Mouse (Mus musculus) frontal cortex, postnatal 10 days (tissue): ENCODE measurements around the gene Slc29a1.
"Not testable (repeated sequence)": the region's sequence is repeated elsewhere in the genome, so short reads cannot be mapped to it uniquely, and the experiment has no call there.

Experiments used
- DNase-seq, 2 experiments: peaks; one replicate each; pipeline ENCODE4 v3.0.0; 2022; ENCODE audit warnings: low spot score in 2 of 2, mixed read lengths in 1 of 2

Gene Slc29a1

GRCm38 (mm10) chr17:45599446-45600242, at the start of gene Slc29a1:
Gene Slc29a1, minus strand, starts transcription at chr17:45599606.
- DNase-seq = no peak

GRCm38 (mm10) chr17:45644185-45644584, 44.8 kb upstream of the Slc29a1 start:
- DNase-seq = no peak

- peak in 1 of 2 experiments; percentile 64 for DNase-seq
Measured at GRCm38 (mm10) chr17:45642701-45643100, 43.3 kb upstream of the Slc29a1 start.

- no peak for DNase-seq
Measured at GRCm38 (mm10) chr17:45641981-45642380, 42.6 kb upstream of the Slc29a1 start.

- DNase-seq = no peak
Measured at GRCm38 (mm10) chr17:45638596-45639295, 39.3 kb upstream of the Slc29a1 start.

- no peak for DNase-seq
Measured at GRCm38 (mm10) chr17:45634033-45634432, 34.6 kb upstream of the Slc29a1 start.

GRCm38 (mm10) chr17:45631940-45632339, 32.5 kb upstream of the Slc29a1 start:
- DNase-seq = no peak

- DNase-seq = no peak
Measured at GRCm38 (mm10) chr17:45630992-45631391, 31.6 kb upstream of the Slc29a1 start.

GRCm38 (mm10) chr17:45629861-45630694, 30.7 kb upstream of the Slc29a1 start:
- peak; percentile 62 to 63 for DNase-seq

GRCm38 (mm10) chr17:45628885-45629855, 29.8 kb upstream of the Slc29a1 start:
- DNase-seq = no peak

- DNase-seq = no peak
Measured at GRCm38 (mm10) chr17:45628160-45628559, 28.8 kb upstream of the Slc29a1 start.

- peak; percentile 54 to 67 for DNase-seq
Measured at GRCm38 (mm10) chr17:45626577-45627134, 27.2 kb upstream of the Slc29a1 start.

GRCm38 (mm10) chr17:45623425-45623824, 24.0 kb upstream of the Slc29a1 start:
- not testable (repeated sequence) for DNase-seq

- no peak for DNase-seq
Measured at GRCm38 (mm10) chr17:45619386-45620256, 20.2 kb upstream of the Slc29a1 start.

- no peak for DNase-seq
Measured at GRCm38 (mm10) chr17:45618941-45619385, 19.6 kb upstream of the Slc29a1 start.

- DNase-seq = no peak
Measured at GRCm38 (mm10) chr17:45617655-45618054, 18.2 kb upstream of the Slc29a1 start.

GRCm38 (mm10) chr17:45616679-45617078, 17.3 kb upstream of the Slc29a1 start:
- DNase-seq = no peak

GRCm38 (mm10) chr17:45616046-45616650, 16.7 kb upstream of the Slc29a1 start:
- DNase-seq = no peak

GRCm38 (mm10) chr17:45612921-45613320, 13.5 kb upstream of the Slc29a1 start:
- no peak for DNase-seq
